Mouse (Mus musculus): ENCODE results near the gene Slc24a3. TPM values are rescaled to one million over a fixed set of nuclear protein-coding genes. Genes with fewer than 3 reads are reported as not detected.
A peak's percentile ranks its signal among the peaks of the same experiment; 100 is the strongest.

Gene Slc24a3
- polyA plus RNA-seq, 1 experiment from 2014 or later = 3.1 TPM

DNA sequence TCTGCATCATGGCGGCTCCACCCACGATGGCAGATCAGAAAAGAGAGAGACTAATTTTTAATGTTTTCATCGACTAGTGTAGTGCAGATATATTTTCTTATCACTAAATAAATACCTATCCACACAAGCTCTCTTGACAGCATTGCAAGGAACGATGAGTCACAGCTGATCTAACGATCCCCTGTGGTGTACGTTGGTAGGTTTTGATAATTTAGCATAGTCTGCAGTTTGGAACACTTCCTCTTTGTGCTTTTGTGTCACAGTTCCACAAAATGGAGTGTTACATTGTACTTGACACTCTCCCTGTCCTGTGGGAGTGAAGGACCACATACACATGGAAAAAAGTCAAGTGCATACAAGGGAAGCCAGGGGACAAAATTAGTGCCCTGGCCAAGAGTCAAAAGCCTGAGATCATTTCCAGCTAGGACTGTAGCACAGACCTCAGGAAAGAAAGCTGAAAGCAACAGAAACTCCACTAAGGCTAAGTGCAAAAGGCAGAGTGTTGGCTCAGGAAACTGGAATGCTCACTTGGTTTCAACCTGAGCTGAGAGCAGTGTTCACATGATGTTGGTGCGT lies 343.2 kb downstream of the Slc24a3 start:
- 82% methylated on average over 7 of the region's 7 CpGs for whole genome bisulfite sequencing
- H3K4me3 ChIP-seq (ENCODE audit: low read depth, low read length) = no peak overlapping the region
- H3K36me3 ChIP-seq (ENCODE audit: control insufficient read depth, insufficient read depth, low read length) = no peaks in the 10 kb centered on the region
- no peak overlapping the region for H3K4me2 ChIP-seq (ENCODE audit: low read length)
- no peaks in the 10 kb centered on the region for H3K9me3 ChIP-seq (replicated peaks; ENCODE audit: control insufficient read depth, low read length)
- ATAC-seq (no peak), DNase-seq (ENCODE audit: low spot score) (no peak)
- no peaks in the 10 kb centered on the region for H3K4me1 ChIP-seq (ENCODE audit: control insufficient read depth, insufficient read depth, low read length)
- no peak overlapping the region for H3K9ac ChIP-seq (ENCODE audit: low read length)
- no peaks in the 10 kb centered on the region for H3K27me3 ChIP-seq (replicated peaks; ENCODE audit: control insufficient read depth, insufficient read depth, low read length)
- no peak overlapping the region for H3K27ac ChIP-seq (ENCODE audit: low read depth, low read length)

DNA sequence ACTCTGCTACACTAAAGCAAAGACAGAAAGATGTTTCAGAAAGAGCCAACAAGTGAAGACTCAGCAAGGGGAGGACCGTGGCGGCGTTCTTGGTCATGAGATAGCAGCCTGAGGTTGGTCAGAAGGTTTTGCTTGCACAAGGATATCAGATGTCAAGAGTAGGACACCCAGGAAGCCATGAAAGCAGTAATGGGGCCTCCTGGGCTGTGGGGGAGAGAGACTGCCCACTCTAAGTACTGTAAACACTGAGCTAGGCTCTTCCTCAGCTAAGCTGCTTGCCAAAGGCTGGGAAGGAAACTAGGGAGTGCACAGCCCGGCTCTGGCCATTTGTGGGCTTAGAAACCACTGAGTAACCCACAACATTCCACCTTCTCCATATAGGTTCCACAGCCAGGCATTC lies 348.4 kb downstream of the Slc24a3 start:
- DNase-seq (ENCODE audit: low spot score) (no peak), ATAC-seq (no peak)
- no peak overlapping the region for H3K27ac ChIP-seq (ENCODE audit: low read depth, low read length)

DNA sequence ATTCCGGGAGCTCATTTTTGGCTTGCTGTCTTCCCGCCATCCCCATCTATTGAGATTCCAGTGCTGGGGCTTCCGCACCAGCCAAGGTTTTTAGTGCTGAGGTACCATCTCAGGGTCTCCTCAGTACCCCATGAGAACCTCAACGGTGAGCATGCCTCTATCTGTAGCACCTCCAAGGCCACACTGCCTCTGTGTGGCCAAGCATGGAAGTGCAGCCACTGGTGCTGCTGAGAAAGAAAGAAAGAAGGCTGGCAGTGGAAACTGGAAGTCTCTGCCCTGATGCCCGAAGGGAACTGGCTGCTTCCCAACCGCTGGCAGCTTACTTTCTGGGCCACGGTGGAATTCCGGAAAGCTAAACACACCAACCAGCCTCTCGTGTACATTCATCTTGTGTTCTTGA lies 349.8 kb downstream of the Slc24a3 start:
- ATAC-seq = peak; percentile 61
- Histone ChIP-seq H3K4me1 (ENCODE audit: control insufficient read depth, insufficient read depth, low read length) (peaks cover 10% of the 10 kb centered on the region; the same call in 1 of the 2 replicates), H3K9ac (ENCODE audit: low read length) (no peak overlapping the region), H3K4me3 (ENCODE audit: low read depth, low read length) (no peak overlapping the region), H3K4me2 (ENCODE audit: low read length) (no peak overlapping the region), H3K9me3 (replicated peaks; ENCODE audit: control insufficient read depth, low read length) (no peaks in the 10 kb centered on the region), H3K27me3 (replicated peaks; ENCODE audit: control insufficient read depth, insufficient read depth, low read length) (no peaks in the 10 kb centered on the region), H3K36me3 (ENCODE audit: control insufficient read depth, insufficient read depth, low read length) (no peaks in the 10 kb centered on the region), H3K27ac (ENCODE audit: low read depth, low read length) (no peak overlapping the region)
- WGBS = 46% methylated on average over 9 of the region's 9 CpGs
- peak; percentile 75 for DNase-seq (ENCODE audit: low spot score)

More for the DNA sequence above, 348.4 kb downstream of the Slc24a3 start:
- Histone ChIP-seq H3K4me3 (ENCODE audit: low read depth, low read length) (no peak overlapping the region), H3K4me2 (ENCODE audit: low read length) (no peak overlapping the region), H3K4me1 (ENCODE audit: control insufficient read depth, insufficient read depth, low read length) (no peaks in the 10 kb centered on the region), H3K36me3 (ENCODE audit: control insufficient read depth, insufficient read depth, low read length) (no peaks in the 10 kb centered on the region), H3K9me3 (replicated peaks; ENCODE audit: control insufficient read depth, low read length) (no peaks in the 10 kb centered on the region), H3K9ac (ENCODE audit: low read length) (no peak overlapping the region), H3K27me3 (replicated peaks; ENCODE audit: control insufficient read depth, insufficient read depth, low read length) (no peaks in the 10 kb centered on the region)
- 93% methylated on average over 4 of the region's 4 CpGs for WGBS

DNA sequence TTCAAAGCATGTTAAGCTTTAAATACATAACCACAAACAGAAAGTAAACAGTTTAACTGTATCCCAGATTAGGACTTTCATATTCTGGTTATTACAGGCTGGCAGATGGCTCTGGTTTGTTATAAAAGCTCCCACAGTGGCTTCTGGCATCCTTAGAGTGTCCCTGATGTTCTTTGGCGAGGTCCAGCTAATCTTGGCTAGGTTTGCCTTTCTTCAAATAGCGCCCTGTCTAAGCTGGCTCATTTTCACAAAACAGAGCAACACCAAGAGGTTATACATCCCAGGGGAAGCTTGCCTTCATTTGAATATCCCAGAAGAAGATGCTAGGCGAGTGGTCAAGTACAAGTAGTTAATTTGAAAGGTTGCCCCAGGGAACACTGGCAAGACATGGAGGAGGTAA lies 354.5 kb downstream of the Slc24a3 start:
- Histone ChIP-seq H3K27ac (ENCODE audit: low read depth, low read length) (no peak overlapping the region), H3K27me3 (replicated peaks; ENCODE audit: control insufficient read depth, insufficient read depth, low read length) (no peaks in the 10 kb centered on the region), H3K4me2 (ENCODE audit: low read length) (no peak overlapping the region), H3K9me3 (replicated peaks; ENCODE audit: control insufficient read depth, low read length) (no peaks in the 10 kb centered on the region), H3K4me3 (ENCODE audit: low read depth, low read length) (no peak overlapping the region), H3K9ac (ENCODE audit: low read length) (no peak overlapping the region), H3K4me1 (ENCODE audit: control insufficient read depth, insufficient read depth, low read length) (peaks cover 10% of the 10 kb centered on the region; the same call in 1 of the 2 replicates), H3K36me3 (ENCODE audit: control insufficient read depth, insufficient read depth, low read length) (no peaks in the 10 kb centered on the region)
- DNase-seq (ENCODE audit: low spot score) (peak; percentile 52), ATAC-seq (peak; percentile 57; the same call in 1 of the 2 replicates)
- 52% methylated on average over 3 of the region's 3 CpGs for WGBS

DNA sequence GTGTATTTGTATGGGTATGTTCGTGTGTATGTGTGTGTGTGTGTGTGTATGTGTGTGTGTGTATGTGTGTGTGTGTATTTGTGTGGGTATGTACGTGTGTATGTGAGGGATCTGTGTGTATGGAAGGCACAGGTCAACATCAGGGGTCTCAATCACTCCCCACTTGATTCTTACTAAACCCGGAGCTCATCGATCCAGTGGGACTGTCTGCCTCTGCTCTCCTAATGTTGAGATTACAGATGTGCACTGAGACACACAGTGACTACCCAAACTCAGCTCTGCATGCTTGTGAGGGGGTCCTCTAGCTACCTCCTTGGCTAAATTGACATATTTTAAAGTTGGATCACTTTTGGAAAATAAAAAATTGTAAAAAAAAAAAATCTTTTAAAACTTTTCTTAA lies 355.8 kb downstream of the Slc24a3 start:
- no peak overlapping the region for H3K4me2 ChIP-seq (ENCODE audit: low read length)
- 97% methylated on average over 4 of the region's 4 CpGs for WGBS
- H3K36me3 ChIP-seq (ENCODE audit: control insufficient read depth, insufficient read depth, low read length) = no peaks in the 10 kb centered on the region
- H3K27me3 ChIP-seq (replicated peaks; ENCODE audit: control insufficient read depth, insufficient read depth, low read length) = no peaks in the 10 kb centered on the region
- no peak overlapping the region for H3K27ac ChIP-seq (ENCODE audit: low read depth, low read length)
- peaks cover 10% of the 10 kb centered on the region; the same call in 1 of the 2 replicates for H3K4me1 ChIP-seq (ENCODE audit: control insufficient read depth, insufficient read depth, low read length)
- ATAC-seq (no peak), DNase-seq (ENCODE audit: low spot score) (no peak)
- H3K9ac ChIP-seq (ENCODE audit: low read length) = no peak overlapping the region
- no peak overlapping the region for H3K4me3 ChIP-seq (ENCODE audit: low read depth, low read length)
- no peaks in the 10 kb centered on the region for H3K9me3 ChIP-seq (replicated peaks; ENCODE audit: control insufficient read depth, low read length)

DNA sequence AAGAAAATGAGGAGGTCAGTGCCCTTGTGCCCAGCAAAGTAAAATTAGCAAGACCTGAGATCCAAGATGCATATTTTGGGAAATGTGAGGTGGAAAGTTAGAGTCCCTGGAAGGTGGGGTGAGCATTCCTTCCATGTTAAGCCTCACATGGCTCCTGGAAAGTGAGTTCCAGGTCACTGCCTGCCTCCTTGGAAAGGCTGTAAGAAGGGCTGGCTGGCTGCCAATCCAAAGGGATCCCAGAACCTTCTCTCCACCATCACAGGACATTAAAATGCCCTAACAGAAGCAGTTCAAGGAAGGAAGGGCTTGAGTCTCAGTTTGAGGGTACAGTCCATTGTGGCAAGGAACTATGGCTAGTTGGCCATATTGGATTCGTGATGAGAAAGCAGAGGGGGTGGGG lies 359.6 kb downstream of the Slc24a3 start:
- WGBS = 94% methylated on average over 1 of the region's 1 CpGs
- no peak overlapping the region for H3K9ac ChIP-seq (ENCODE audit: low read length)
- H3K4me3 ChIP-seq (ENCODE audit: low read depth, low read length) = no peak overlapping the region
- no peaks in the 10 kb centered on the region for H3K4me1 ChIP-seq (ENCODE audit: control insufficient read depth, insufficient read depth, low read length)
- no peaks in the 10 kb centered on the region for H3K9me3 ChIP-seq (replicated peaks; ENCODE audit: control insufficient read depth, low read length)
- no peaks in the 10 kb centered on the region for H3K36me3 ChIP-seq (ENCODE audit: control insufficient read depth, insufficient read depth, low read length)
- H3K27me3 ChIP-seq (replicated peaks; ENCODE audit: control insufficient read depth, insufficient read depth, low read length) = no peaks in the 10 kb centered on the region
- DNase-seq (ENCODE audit: low spot score) = no peak
- H3K4me2 ChIP-seq (ENCODE audit: low read length) = no peak overlapping the region
- H3K27ac ChIP-seq (ENCODE audit: low read depth, low read length) = no peak overlapping the region
- ATAC-seq = no peak

DNA sequence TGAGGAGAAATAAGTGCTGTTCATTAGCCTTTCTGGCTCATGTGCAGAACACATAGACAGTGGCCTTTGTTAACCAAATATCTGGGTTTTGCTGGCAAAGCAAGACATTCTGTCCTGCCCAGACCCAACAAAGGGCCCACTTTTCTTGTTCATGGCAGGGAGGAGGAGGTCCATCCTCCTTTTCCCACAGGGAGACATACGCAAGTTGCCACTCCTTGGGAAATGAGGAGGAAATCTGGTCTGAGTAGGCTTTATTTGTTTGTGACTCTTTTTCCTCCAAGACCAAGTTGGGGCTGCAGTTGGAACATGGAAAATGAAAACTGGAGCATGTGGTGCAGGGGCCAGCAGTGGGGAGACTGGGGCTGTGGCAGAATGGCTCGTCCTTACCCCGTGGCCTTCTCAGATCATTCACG lies 363.4 kb downstream of the Slc24a3 start:
- peak; percentile 11 for DNase-seq (ENCODE audit: low spot score)
- 70% methylated on average over 4 of the region's 4 CpGs for WGBS
- Histone ChIP-seq H3K4me2 (ENCODE audit: low read length) (no peak overlapping the region), H3K27me3 (replicated peaks; ENCODE audit: control insufficient read depth, insufficient read depth, low read length) (no peaks in the 10 kb centered on the region), H3K4me3 (ENCODE audit: low read depth, low read length) (no peak overlapping the region), H3K27ac (ENCODE audit: low read depth, low read length) (no peak overlapping the region), H3K9me3 (replicated peaks; ENCODE audit: control insufficient read depth, low read length) (no peaks in the 10 kb centered on the region), H3K9ac (ENCODE audit: low read length) (no peak overlapping the region), H3K36me3 (ENCODE audit: control insufficient read depth, insufficient read depth, low read length) (no peaks in the 10 kb centered on the region), H3K4me1 (ENCODE audit: control insufficient read depth, insufficient read depth, low read length) (no peaks in the 10 kb centered on the region)
- peak; percentile 42; the same call in 1 of the 2 replicates for ATAC-seq

DNA sequence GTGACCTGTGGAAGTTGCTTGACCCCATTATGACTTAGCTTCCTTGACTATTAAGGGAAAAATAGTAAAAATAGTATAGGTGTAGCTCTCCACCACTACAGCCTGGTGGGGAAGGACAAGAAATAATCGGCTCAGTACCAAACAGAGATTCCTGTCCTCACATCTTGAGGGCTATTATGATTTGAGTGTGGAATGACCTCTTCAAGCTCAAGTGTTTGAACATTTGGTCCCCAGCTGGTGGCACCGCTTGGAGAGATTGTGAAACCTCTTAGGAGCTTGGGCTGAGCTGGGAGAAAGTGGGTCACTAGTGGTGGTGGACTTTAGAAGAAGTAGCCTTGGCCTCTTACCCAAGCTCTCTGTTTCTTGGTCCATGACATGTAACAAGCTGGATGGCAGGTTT lies 365.5 kb downstream of the Slc24a3 start:
- H3K27ac ChIP-seq (ENCODE audit: low read depth, low read length) = no peak overlapping the region
- H3K9me3 ChIP-seq (replicated peaks; ENCODE audit: control insufficient read depth, low read length) = no peaks in the 10 kb centered on the region
- H3K27me3 ChIP-seq (replicated peaks; ENCODE audit: control insufficient read depth, insufficient read depth, low read length) = no peaks in the 10 kb centered on the region
- DNase-seq (ENCODE audit: low spot score) (no peak), ATAC-seq (no peak)
- H3K4me1 ChIP-seq (ENCODE audit: control insufficient read depth, insufficient read depth, low read length) = no peaks in the 10 kb centered on the region
- no peak overlapping the region for H3K4me3 ChIP-seq (ENCODE audit: low read depth, low read length)
- H3K36me3 ChIP-seq (ENCODE audit: control insufficient read depth, insufficient read depth, low read length) = no peaks in the 10 kb centered on the region
- no peak overlapping the region for H3K9ac ChIP-seq (ENCODE audit: low read length)
- H3K4me2 ChIP-seq (ENCODE audit: low read length) = no peak overlapping the region
- 92% methylated on average over 2 of the region's 2 CpGs for WGBS

DNA sequence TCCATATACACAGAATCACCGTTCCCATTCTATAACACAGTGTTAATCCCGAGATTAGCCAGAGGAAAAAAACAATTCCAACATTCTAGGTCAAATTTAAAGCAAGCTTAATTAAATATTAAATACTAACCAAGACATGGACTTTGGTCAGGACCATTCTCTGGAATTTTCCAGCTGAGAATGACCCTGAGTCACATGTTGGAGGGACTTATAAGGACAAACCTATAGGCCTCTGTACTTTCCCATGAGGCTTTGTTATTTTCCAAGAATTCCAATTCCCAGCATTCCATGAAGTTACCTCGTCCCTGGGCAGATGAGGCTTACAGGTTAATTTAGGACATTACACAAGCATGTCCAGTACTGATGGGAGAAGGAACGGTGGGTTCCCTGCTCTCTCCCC lies 367.8 kb downstream of the Slc24a3 start:
- Histone ChIP-seq H3K9me3 (replicated peaks; ENCODE audit: control insufficient read depth, low read length) (no peaks in the 10 kb centered on the region), H3K4me1 (ENCODE audit: control insufficient read depth, insufficient read depth, low read length) (no peaks in the 10 kb centered on the region), H3K4me3 (ENCODE audit: low read depth, low read length) (no peak overlapping the region), H3K9ac (ENCODE audit: low read length) (no peak overlapping the region), H3K4me2 (ENCODE audit: low read length) (no peak overlapping the region), H3K27me3 (replicated peaks; ENCODE audit: control insufficient read depth, insufficient read depth, low read length) (no peaks in the 10 kb centered on the region), H3K27ac (ENCODE audit: low read depth, low read length) (no peak overlapping the region), H3K36me3 (ENCODE audit: control insufficient read depth, insufficient read depth, low read length) (no peaks in the 10 kb centered on the region)
- WGBS = 81% methylated on average over 4 of the region's 4 CpGs
- ATAC-seq (no peak), DNase-seq (ENCODE audit: low spot score) (no peak)
